Mouse (Mus musculus) limb, embryonic 11.5 days (tissue): Measurements from ENCODE around the gene Spem2. TPM values are rescaled to one million over a fixed set of nuclear protein-coding genes. Genes with fewer than 3 reads are reported as not detected.
A peak's percentile ranks its signal among the peaks of the same experiment; 100 is the strongest.

Experiments used
- ATAC-seq: fragments of 200-750 bp; cut with Nextera tagmentation; 2 replicates; pipeline ENCODE4 v1.8.0; 2017; ENCODE audit warnings: low read depth; ENCODE audit not compliant: insufficient number of reproducible peaks, low FRiP score, low TSS enrichment
- DNase-seq: peaks from one replicate; pipeline ENCODE4 v3.0.0-alpha.2; 2015; ENCODE audit warnings: low spot score
- H3K27ac ChIP-seq: fragments of 300-500 bp; sonication (generic); replicated peaks from 2 replicates; pipeline ENCODE4 v1.5.1; 2014; ENCODE audit warnings: low read depth, mild to moderate bottlenecking, low read length
- H3K27me3 ChIP-seq: fragments of 300-500 bp; sonication (generic); 2 replicates; pipeline ENCODE4 v1.6.1; 2014; ENCODE audit warnings: mild to moderate bottlenecking, low read length, mixed read lengths; ENCODE audit not compliant: control insufficient read depth, insufficient read depth
- H3K36me3 ChIP-seq: fragments of 300-500 bp; sonication (generic); 2 replicates; pipeline ENCODE4 v1.6.1; 2014; ENCODE audit warnings: mild to moderate bottlenecking, low read length, moderate library complexity, mixed read lengths; ENCODE audit not compliant: control insufficient read depth, insufficient read depth
- H3K4me1 ChIP-seq: fragments of 300-500 bp; sonication (generic); 2 replicates; pipeline ENCODE4 v1.6.1; 2014; ENCODE audit warnings: low read length, mixed read lengths; ENCODE audit not compliant: control insufficient read depth, insufficient read depth
- H3K4me2 ChIP-seq: fragments of 300-500 bp; sonication (generic); 2 replicates; pipeline ENCODE4 v1.6.1; 2014; ENCODE audit warnings: low read depth, mild to moderate bottlenecking, moderate library complexity; ENCODE audit not compliant: severe bottlenecking
- H3K4me3 ChIP-seq: fragments of 300-500 bp; sonication (generic); 2 replicates; pipeline ENCODE4 v1.5.1; 2014; ENCODE audit warnings: low read depth, low read length
- H3K9ac ChIP-seq: fragments of 300-500 bp; sonication (generic); 2 replicates; pipeline ENCODE4 v1.6.1; 2014; ENCODE audit warnings: mild to moderate bottlenecking, low read length
- H3K9me3 ChIP-seq: fragments of 300-500 bp; sonication (generic); 2 replicates; pipeline ENCODE4 v1.6.1; 2016; ENCODE audit warnings: low read length; ENCODE audit not compliant: control insufficient read depth
- WGBS: fragments of 180-500 bp; shearing (Covaris S2); extraction: QIAGEN DNeasy Blood & Tissue Kit; methylation state at CpG from one replicate; pipeline ENCODE4 v1.1.7; 2014; 5-methylcytosine and 5-hydroxymethylcytosine counted together
- polyA plus RNA-seq: library from polyadenylated mRNA; unstranded; fragments of >200 nt; fragmentation: Nextera tagmentation; extraction: Ambion mirVana; gene quantifications from 2 replicates; pipeline ENCODE4 v1.2.1, GENCODE M21; 2014

Spem2 gene
- polyA plus RNA-seq, 1 experiment from 2014 or later: not detected

DNA sequence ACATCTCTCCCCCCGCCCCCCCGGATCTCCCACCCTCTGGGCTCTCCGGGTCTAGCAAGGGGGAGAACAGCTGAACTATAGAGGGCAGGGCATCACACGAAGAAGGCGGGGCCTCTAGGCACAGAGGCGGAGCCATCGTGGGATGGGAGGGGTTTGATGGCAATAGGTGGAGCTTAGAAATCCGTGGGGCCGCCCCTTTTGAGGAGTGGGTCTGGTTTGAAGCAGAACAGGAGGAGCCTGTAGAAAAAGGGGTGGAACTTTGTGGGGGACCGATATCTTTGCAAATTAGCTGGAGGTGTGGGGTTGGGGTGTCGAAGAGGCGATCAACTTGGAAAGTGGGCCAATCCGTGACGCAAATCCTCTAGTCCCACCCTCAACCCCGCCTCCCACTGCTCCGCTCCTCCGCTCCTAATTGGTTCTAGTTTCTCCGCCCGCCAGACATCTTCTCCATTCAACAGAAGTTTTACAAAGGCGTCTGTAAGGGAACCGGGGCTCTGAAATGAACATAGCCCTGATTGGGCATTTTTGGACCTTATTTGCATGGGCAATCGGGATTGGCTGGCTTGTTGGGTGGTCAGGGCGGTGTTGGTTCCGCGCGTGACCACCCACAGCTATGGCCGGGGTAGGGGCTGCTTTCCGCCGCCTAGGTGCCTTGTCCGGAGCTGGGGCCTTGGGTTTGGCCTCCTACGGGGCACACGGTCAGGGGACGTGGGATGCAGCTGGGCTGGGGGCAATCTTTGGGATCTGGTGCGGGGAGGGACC, 19.9 kb upstream of the Spem2 start, which contains the start of gene Tmem256:
Gene Tmem256 (plus strand): TSS at position 563 of the 762 bp plus-strand sequence.
- under 1% methylated on average over 34 of the region's 34 CpGs for WGBS
- ATAC-seq: peak; percentile 89
- peaks cover 24% of the 10 kb centered on the region for H3K4me1 ChIP-seq
- peak within 1 kb of the TSS; percentile 81 for H3K27ac ChIP-seq
- H3K4me2 ChIP-seq: peak within 1 kb of the TSS; percentile 85
- peak; percentile 97 for DNase-seq
- H3K27me3 ChIP-seq: peaks cover 15% of the 10 kb centered on the region
- no peaks in the 10 kb centered on the region for H3K9me3 ChIP-seq
- H3K4me3 ChIP-seq: peak within 1 kb of the TSS; percentile 62
- no peaks in the 10 kb centered on the region for H3K36me3 ChIP-seq
- peak within 1 kb of the TSS; percentile 70 for H3K9ac ChIP-seq

DNA sequence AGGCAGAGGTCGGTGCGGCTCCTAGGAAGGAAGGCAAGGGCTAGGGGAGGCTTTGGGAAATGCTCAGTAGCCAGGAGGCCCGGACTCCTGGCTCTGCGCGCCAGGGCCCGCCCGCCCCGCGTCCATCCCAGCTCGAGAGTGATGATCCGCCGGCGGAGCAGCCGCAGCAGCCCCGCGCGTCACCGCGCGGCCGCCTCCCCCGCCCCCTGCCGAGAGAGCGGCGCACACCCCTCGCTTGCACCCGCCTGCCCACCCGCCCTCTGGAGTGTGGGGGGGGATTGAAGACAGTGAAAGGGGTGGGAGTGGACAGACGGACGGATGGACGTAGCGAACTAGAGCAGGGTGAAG, 19.3 kb upstream of the Spem2 start, which contains the start of gene Nlgn2:
Gene Nlgn2 (minus strand): TSS at position 181 of the 348 bp plus-strand sequence.
- H3K4me1 ChIP-seq: peaks cover 24% of the 10 kb centered on the region
- no peak for ATAC-seq
- under 1% methylated on average over 32 of the region's 32 CpGs for WGBS

DNA sequence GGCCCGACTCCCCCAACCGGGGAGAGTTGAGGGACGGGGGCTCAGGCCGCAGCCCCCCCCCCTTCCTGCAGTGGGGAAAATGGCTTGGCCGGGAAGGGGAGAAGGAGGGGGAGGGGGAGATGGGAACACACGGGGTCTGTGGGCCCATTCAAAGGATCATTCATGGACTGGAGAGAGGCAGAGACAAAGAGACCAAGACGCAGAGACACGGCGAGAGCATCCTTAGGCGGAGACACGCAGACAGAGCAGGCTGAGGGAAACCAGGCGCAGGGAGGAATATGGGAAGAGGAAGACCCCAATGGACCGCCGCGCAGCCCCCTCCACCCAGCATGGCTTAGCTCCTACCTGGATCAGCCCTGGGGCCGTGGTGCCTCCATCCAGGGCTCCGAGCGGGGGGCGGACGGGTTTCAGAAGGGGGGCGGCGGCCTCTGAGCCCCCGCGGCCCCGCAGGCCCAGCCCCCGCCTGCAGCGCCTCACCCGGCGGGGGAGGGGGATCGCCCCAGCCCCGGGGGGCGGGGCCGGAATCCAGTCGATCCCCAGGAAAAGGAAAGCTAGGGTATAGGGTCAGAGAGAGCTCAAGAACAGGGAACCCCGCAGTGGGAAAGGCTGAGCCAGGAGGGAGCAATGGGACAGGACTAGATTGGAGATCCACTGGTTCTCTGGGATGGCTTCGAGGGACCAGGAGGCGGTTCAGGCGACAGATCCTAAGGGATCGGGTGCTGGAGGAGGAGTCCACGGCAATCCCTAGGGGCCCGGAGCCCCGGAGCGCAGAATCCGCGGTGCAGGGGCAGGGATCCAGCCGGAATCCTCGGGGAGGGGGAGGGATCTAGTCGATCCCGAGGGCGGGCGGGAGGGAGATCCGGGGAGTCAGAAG, 18.7 kb upstream of the Spem2 start:
- Histone ChIP-seq H3K4me1 (peaks cover 24% of the 10 kb centered on the region), H3K4me3 (peak overlapping the region; percentile 62), H3K36me3 (no peaks in the 10 kb centered on the region), H3K27me3 (peaks cover 18% of the 10 kb centered on the region), H3K4me2 (peak overlapping the region; percentile 85), H3K9me3 (no peaks in the 10 kb centered on the region), H3K9ac (peak overlapping the region; percentile 70), H3K27ac (peak overlapping the region; percentile 23)
- DNase-seq (peak; percentile 62), ATAC-seq (no peak)
- 0% methylated on average over 48 of the region's 52 CpGs for WGBS

More for the DNA sequence above, 19.3 kb upstream of the Spem2 start, which contains the start of gene Nlgn2:
- Histone ChIP-seq H3K4me2 (peak within 1 kb of the TSS; percentile 85), H3K27me3 (peaks cover 18% of the 10 kb centered on the region), H3K4me3 (peak within 1 kb of the TSS; percentile 62), H3K9me3 (no peaks in the 10 kb centered on the region), H3K9ac (peak within 1 kb of the TSS; percentile 70), H3K27ac (peak within 1 kb of the TSS; percentile 81), H3K36me3 (no peaks in the 10 kb centered on the region)
- DNase-seq: no peak

DNA sequence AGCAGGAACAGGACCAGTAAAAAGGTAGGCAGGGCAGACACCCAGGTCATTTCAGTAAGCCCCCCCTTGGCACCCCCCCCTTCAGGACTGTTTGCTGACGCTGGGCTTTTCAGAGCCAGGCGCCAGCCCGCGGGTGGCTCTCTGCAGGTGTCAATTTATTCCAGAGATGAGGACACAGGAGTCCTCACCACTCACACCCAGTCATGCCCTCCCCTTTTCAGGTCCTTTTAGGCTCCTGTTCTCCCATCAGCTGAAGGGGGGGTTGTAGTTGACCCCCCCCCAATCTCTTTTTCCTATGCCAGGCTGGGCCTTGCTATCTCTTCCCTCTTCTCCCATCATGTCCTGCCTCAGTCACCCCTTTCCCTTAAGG, 17.7 kb upstream of the Spem2 start:
- no peaks in the 10 kb centered on the region for H3K9me3 ChIP-seq
- H3K27ac ChIP-seq: 0 out of 2 replicates have a peak overlapping the region, but pooled peaks have one; percentile 31
- H3K4me3 ChIP-seq: peak overlapping the region; percentile 62
- peak overlapping the region; percentile 85 for H3K4me2 ChIP-seq
- no peaks in the 10 kb centered on the region for H3K36me3 ChIP-seq
- 5% methylated on average over 4 of the region's 4 CpGs for WGBS
- no peak for DNase-seq
- no peak for ATAC-seq
- H3K9ac ChIP-seq: no peak overlapping the region
- peaks cover 24% of the 10 kb centered on the region for H3K4me1 ChIP-seq
- peaks cover 18% of the 10 kb centered on the region for H3K27me3 ChIP-seq

DNA sequence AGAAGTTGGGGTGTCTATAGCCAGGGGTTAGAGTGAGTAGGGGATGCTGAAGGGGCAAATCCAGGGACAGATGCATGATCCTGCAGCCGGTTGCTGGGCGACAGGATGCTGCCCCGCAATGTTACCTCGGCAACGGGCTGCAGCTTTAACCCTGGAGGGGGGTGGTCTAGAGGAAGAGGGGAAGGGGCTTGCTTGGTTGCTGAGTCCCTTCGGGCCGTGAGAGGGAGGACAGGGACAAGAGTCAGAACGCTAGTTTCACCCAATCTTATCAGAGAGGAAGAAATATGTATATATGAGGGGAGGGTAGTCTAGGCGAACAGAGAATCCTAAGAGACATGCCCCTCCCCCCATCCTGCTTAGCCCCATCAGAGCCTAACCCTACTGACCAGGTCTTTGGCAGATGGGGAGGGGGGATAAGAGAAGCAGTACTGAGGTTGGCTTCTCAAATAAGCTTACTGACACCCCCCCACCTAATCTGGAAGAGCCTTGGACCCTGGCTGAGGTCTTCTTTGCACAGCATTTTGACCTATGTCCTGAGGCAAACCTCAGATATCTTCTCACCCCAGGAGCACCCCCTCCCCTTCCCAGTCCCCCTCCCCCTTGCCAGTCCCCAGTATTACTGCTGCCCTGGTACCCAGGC, 17.2 kb upstream of the Spem2 start:
- WGBS: 4% methylated on average over 9 of the region's 9 CpGs
- Histone ChIP-seq H3K27ac (no peak overlapping the region), H3K9ac (no peak overlapping the region), H3K4me2 (peak overlapping the region; percentile 85), H3K27me3 (peaks cover 18% of the 10 kb centered on the region), H3K9me3 (no peaks in the 10 kb centered on the region), H3K4me1 (peaks cover 24% of the 10 kb centered on the region), H3K36me3 (no peaks in the 10 kb centered on the region), H3K4me3 (peak overlapping the region; percentile 62)
- DNase-seq (peak; percentile 54), ATAC-seq (no peak)

DNA sequence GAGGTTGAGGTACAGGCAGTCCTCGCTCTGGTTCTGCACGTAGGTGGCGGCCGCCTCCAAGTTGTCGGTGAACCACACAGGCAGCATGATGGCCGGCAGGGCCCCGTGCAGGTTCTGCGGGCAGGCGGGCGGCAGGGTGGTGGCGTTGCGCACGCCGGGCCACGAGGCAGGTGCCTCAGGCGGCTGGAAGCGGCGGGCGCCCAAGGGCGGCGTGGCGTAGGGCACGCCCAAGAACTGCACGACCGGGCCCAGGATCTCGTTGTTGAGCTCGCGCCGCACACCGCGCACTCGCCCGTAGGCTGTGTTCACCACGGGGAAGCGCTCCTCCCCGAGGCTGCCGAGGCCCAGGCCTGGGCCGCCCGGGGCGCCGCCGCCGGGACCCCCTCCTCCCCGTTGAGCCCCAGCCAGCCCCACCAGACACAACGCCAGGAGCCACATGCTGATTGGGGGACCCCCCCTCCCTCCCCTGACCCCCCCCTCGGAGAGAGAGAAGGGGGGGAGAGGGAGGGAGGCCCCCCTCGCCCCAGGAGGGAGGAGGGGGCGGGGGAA, 15.8 kb upstream of the Spem2 start:
- Histone ChIP-seq H3K9ac (peak overlapping the region; percentile 57), H3K9me3 (no peaks in the 10 kb centered on the region), H3K4me2 (peak overlapping the region; percentile 85), H3K27ac (no peak overlapping the region), H3K36me3 (no peaks in the 10 kb centered on the region), H3K4me3 (peak overlapping the region; percentile 62), H3K4me1 (peaks cover 24% of the 10 kb centered on the region), H3K27me3 (peaks cover 18% of the 10 kb centered on the region)
- DNase-seq (peak; percentile 52), ATAC-seq (no peak)
- WGBS: 5% methylated on average over 44 of the region's 48 CpGs

DNA sequence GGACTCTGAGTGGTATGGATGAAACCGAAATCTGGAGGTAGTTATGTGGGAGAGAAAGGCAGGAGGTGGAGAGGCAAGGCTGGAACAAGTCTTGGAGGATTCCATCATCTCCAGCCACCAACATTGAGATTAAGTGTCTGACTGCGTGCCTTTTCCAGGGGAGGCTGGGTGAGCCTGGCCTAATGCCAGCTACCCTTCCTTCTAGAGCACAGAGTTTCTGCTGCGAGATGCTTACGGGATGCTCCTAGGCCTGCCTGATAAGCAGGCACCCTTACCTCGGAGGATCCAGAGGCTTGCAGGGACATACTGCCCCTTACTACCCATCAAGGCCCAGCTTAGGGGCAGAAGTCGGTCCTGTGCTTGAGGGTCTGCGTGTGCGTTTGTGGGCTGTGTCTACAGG, 15.3 kb upstream of the Spem2 start:
- no peaks in the 10 kb centered on the region for H3K9me3 ChIP-seq
- 57% methylated on average over 8 of the region's 8 CpGs for WGBS
- ATAC-seq (no peak), DNase-seq (no peak)
- H3K4me2 ChIP-seq: peak overlapping the region; percentile 85
- peak overlapping the region; percentile 62; the same call in 1 of the 2 replicates for H3K4me3 ChIP-seq
- H3K9ac ChIP-seq: peak overlapping the region; percentile 57
- H3K4me1 ChIP-seq: peaks cover 24% of the 10 kb centered on the region
- H3K27me3 ChIP-seq: peaks cover 18% of the 10 kb centered on the region
- no peaks in the 10 kb centered on the region for H3K36me3 ChIP-seq
- no peak overlapping the region for H3K27ac ChIP-seq
